ENCODE assay signal across 27 mouse cellular contexts in the genomic region with DNA sequence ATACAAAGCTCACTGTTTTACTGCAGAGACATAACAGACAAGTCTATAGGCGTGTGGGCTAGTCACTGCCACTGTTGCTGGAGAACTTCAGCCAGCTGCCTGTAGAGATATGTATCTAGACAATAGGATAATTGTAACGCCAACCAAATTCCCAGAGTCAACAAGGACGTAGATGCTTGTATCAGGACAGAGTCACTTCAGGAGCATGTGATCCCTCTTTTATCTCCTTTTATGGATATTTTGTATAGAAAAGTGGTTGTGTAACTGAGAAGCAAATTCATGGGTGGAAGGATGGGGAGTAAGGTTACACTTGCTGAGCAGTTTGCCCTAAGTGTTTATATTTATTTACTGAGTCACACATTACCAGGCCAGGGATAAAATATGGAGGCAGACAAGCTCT. TPM values are rescaled to one million over a fixed set of nuclear protein-coding genes. Genes with fewer than 3 reads are reported as not detected.
DNase-seq lines count a peak whose midpoint lies in the region; ATAC-seq and TF ChIP-seq lines count a peak whose summit lies in the region.
"Had no signal": no experiment of that assay in that cellular context is flagged by ENCODE, and none has a peak within 500 bp of the region (broad histone marks: within the 10 kb centered on the region; RNA-seq: fewer than 3 reads in every experiment).

No protein-coding gene starts in this region.

- no peaks in the 10 kb centered on the region for H3K36me3 ChIP-seq in intestine, embryonic 16.5 days (ENCODE audit: control insufficient read depth, insufficient read depth, low read length)
- peaks cover 3% of the 10 kb centered on the region; the same call in 1 of the 2 replicates for H3K36me3 ChIP-seq in intestine, postnatal 0 days (ENCODE audit: control insufficient read depth, insufficient read depth)
- no peaks in the 10 kb centered on the region for H3K36me3 ChIP-seq in forebrain, embryonic 14.5 days (ENCODE audit: control insufficient read depth, insufficient read depth, low read length)
- H3K36me3 ChIP-seq in hindbrain, embryonic 16.5 days (ENCODE audit: control insufficient read depth, insufficient read depth, low read length), result no peaks in the 10 kb centered on the region
- H3K36me3 ChIP-seq: embryonic facial prominence, embryonic 10.5 days; embryonic facial prominence, embryonic 12.5 days; forebrain, embryonic 10.5 days; forebrain, embryonic 12.5 days; forebrain, embryonic 15.5 days; G1E had no signal

- ATAC-seq in intestine, embryonic 16.5 days, result no peak
- ATAC-seq in intestine, postnatal 0 days, result no peak
- no peak for ATAC-seq in forebrain, embryonic 14.5 days
- ATAC-seq in hindbrain, embryonic 16.5 days, result no peak
- ATAC-seq: activated CD4-positive, CD25-positive, alpha-beta regulatory T cell, adult 4 months; CD4-positive, CD25-positive, alpha-beta regulatory T cell, adult 4 months; forebrain, embryonic 15.5 days; forebrain, postnatal 0 days; Patski had no signal

- H3K27me3 ChIP-seq in intestine, embryonic 16.5 days (replicated peaks; ENCODE audit: control insufficient read depth, insufficient read depth, low read length), result no peaks in the 10 kb centered on the region
- H3K27me3 ChIP-seq in intestine, postnatal 0 days (replicated peaks; ENCODE audit: control insufficient read depth, insufficient read depth, low read length), result no peaks in the 10 kb centered on the region
- H3K27me3 ChIP-seq in forebrain, embryonic 14.5 days (replicated peaks; ENCODE audit: control insufficient read depth, insufficient read depth, low read length), result no peaks in the 10 kb centered on the region
- no peaks in the 10 kb centered on the region for H3K27me3 ChIP-seq in hindbrain, embryonic 16.5 days (replicated peaks; ENCODE audit: control insufficient read depth, insufficient read depth, low read length)
- H3K27me3 ChIP-seq: CH12.LX; embryonic facial prominence, embryonic 12.5 days; forebrain, embryonic 12.5 days; forebrain, embryonic 15.5 days; Patski had no signal

- peak overlapping the region; percentile 31; the same call in 1 of the 2 replicates for H3K27ac ChIP-seq in intestine, embryonic 16.5 days (ENCODE audit: low read length)
- H3K27ac ChIP-seq in intestine, postnatal 0 days (ENCODE audit: low read depth, low read length), result no peak overlapping the region
- peak overlapping the region; percentile 94 for H3K27ac ChIP-seq in embryonic fibroblast, embryonic 13.5 days (ENCODE audit: insufficient read depth, low read length)
- no peak overlapping the region for H3K27ac ChIP-seq in forebrain, embryonic 14.5 days (ENCODE audit: low read depth, low read length)
- H3K27ac ChIP-seq in hindbrain, embryonic 16.5 days (ENCODE audit: low read depth, low read length), result no peak overlapping the region
- H3K27ac ChIP-seq: embryonic facial prominence, embryonic 10.5 days; embryonic facial prominence, embryonic 12.5 days; forebrain, embryonic 10.5 days; forebrain, embryonic 12.5 days; forebrain, embryonic 15.5 days had no signal

- no peak for TF ChIP-seq CTCF in intestine, postnatal 0 days (IDR thresholded peaks at IDR 0.05; ENCODE audit: low read depth)
- TF ChIP-seq CTCF in embryonic fibroblast, embryonic 13.5 days (IDR thresholded peaks at IDR 0.05; ENCODE audit: borderline replicate concordance, insufficient read depth, low read length), result no peak

- TF ChIP-seq POLR2A in embryonic fibroblast, embryonic 13.5 days (IDR thresholded peaks at IDR 0.05; ENCODE audit: low read depth, low read length), result no peak

- no peaks in the 10 kb centered on the region for H3K9me3 ChIP-seq in intestine, embryonic 16.5 days (ENCODE audit: control insufficient read depth, low read length)
- H3K9me3 ChIP-seq in intestine, postnatal 0 days (ENCODE audit: control insufficient read depth), result no peaks in the 10 kb centered on the region
- no peaks in the 10 kb centered on the region for H3K9me3 ChIP-seq in forebrain, embryonic 14.5 days (replicated peaks; ENCODE audit: control insufficient read depth, low read length)
- no peaks in the 10 kb centered on the region for H3K9me3 ChIP-seq in hindbrain, embryonic 16.5 days (ENCODE audit: control insufficient read depth, low read length)
- H3K9me3 ChIP-seq: embryonic facial prominence, embryonic 10.5 days; embryonic facial prominence, embryonic 12.5 days; forebrain, embryonic 10.5 days; forebrain, embryonic 12.5 days; forebrain, embryonic 15.5 days; G1E had no signal

- H3K9ac ChIP-seq in intestine, embryonic 16.5 days (ENCODE audit: low read depth, low read length), result no peak overlapping the region
- no peak overlapping the region for H3K9ac ChIP-seq in intestine, postnatal 0 days (ENCODE audit: low read depth, low read length)
- H3K9ac ChIP-seq in forebrain, embryonic 14.5 days (ENCODE audit: low read length), result no peak overlapping the region
- H3K9ac ChIP-seq in hindbrain, embryonic 16.5 days (ENCODE audit: low read depth, low read length), result no peak overlapping the region
- H3K9ac ChIP-seq: embryonic facial prominence, embryonic 12.5 days; forebrain, embryonic 12.5 days; forebrain, embryonic 15.5 days; forebrain, postnatal 0 days had no signal

- WGBS in intestine, embryonic 16.5 days, result 45% methylated on average over 3 of the region's 3 CpGs
- WGBS in intestine, postnatal 0 days, result 32% methylated on average over 3 of the region's 3 CpGs
- 74% methylated on average over 3 of the region's 3 CpGs for WGBS in forebrain, embryonic 14.5 days
- 71% methylated on average over 3 of the region's 3 CpGs for WGBS in hindbrain, embryonic 16.5 days

- DNase-seq in MN1 (ENCODE audit: low spot score), result peak; percentile 52
- no peak for DNase-seq in testis, postnatal 10 days (ENCODE audit: low spot score)
- no peak for DNase-seq in forebrain, embryonic 14.5 days (ENCODE audit: low spot score)
- DNase-seq: adrenal gland, adult 8-10 months; adrenal gland, postnatal 14 days; adrenal gland, postnatal 36 days; cerebellum, adult 11-12 months; cerebellum, adult 2 months; cerebellum, adult 9-10 months; cerebellum, postnatal 10 days; cerebellum, postnatal 25 days; forebrain, postnatal 0 days had no signal

- H3K4me1 ChIP-seq in intestine, embryonic 16.5 days (ENCODE audit: control insufficient read depth, insufficient read depth, low read length), result peaks cover 38% of the 10 kb centered on the region
- 0 out of 2 replicates have a peak, but pooled peaks cover 8% of the 10 kb centered on the region for H3K4me1 ChIP-seq in intestine, postnatal 0 days (replicated peaks; ENCODE audit: control insufficient read depth, insufficient read depth, low read length)
- peaks cover 18% of the 10 kb centered on the region for H3K4me1 ChIP-seq in embryonic fibroblast, embryonic 13.5 days (ENCODE audit: control insufficient read depth, insufficient read depth, low read length)
- H3K4me1 ChIP-seq in forebrain, embryonic 14.5 days (ENCODE audit: control insufficient read depth, insufficient read depth, low read length), result peaks cover 5% of the 10 kb centered on the region; the same call in 1 of the 2 replicates
- peaks cover 2% of the 10 kb centered on the region; the same call in 1 of the 2 replicates for H3K4me1 ChIP-seq in hindbrain, embryonic 16.5 days (ENCODE audit: control insufficient read depth, insufficient read depth, low read depth, low read length)

- H3K4me2 ChIP-seq in intestine, embryonic 16.5 days (ENCODE audit: low read depth, low read length), result no peak overlapping the region
- no peak overlapping the region for H3K4me2 ChIP-seq in intestine, postnatal 0 days (replicated peaks; ENCODE audit: low read depth)
- H3K4me2 ChIP-seq in forebrain, embryonic 14.5 days (ENCODE audit: low read length), result no peak overlapping the region
- H3K4me2 ChIP-seq in hindbrain, embryonic 16.5 days (ENCODE audit: low read length), result no peak overlapping the region
- H3K4me2 ChIP-seq: embryonic facial prominence, embryonic 12.5 days; forebrain, embryonic 12.5 days; forebrain, embryonic 15.5 days had no signal

- H3K4me3 ChIP-seq in intestine, embryonic 16.5 days (ENCODE audit: low read length), result no peak overlapping the region
- H3K4me3 ChIP-seq in intestine, postnatal 0 days (ENCODE audit: low read depth, low read length), result no peak overlapping the region
- no peak overlapping the region for H3K4me3 ChIP-seq in embryonic fibroblast, embryonic 13.5 days (ENCODE audit: insufficient read depth, low read length)
- no peak overlapping the region for H3K4me3 ChIP-seq in forebrain, embryonic 14.5 days (ENCODE audit: low read depth, low read length)
- H3K4me3 ChIP-seq in hindbrain, embryonic 16.5 days (ENCODE audit: low read length), result no peak overlapping the region
- H3K4me3 ChIP-seq: embryonic facial prominence, embryonic 10.5 days; embryonic facial prominence, embryonic 12.5 days; erythroblast, embryonic 14.5 days; forebrain, embryonic 10.5 days; forebrain, embryonic 12.5 days; forebrain, embryonic 15.5 days had no signal

RNA-seq across cellular contexts. Expression of a gene that starts 25.0 kb away (rescaled TPM):
- 105 and 112 TPM in 2 replicates for polyA plus RNA-seq in intestine, embryonic 16.5 days (2015; fragmentation: Nextera tagmentation; extraction: Ambion mirVana)
- 64.3 and 78.9 TPM in 2 replicates for polyA plus RNA-seq in intestine, postnatal 0 days (2015; fragmentation: Nextera tagmentation; extraction: Ambion mirVana)
- 172 and 199 TPM in 2 replicates for polyA plus RNA-seq in embryonic fibroblast, embryonic 13.5 days (2011; ENCODE audit: insufficient read length, low read depth, missing spikeins)
- 27.0 and 32.1 TPM in 2 replicates for polyA plus RNA-seq in forebrain, embryonic 14.5 days (2014; fragmentation: Nextera tagmentation; extraction: Ambion mirVana)
- 12.9 and 15.3 TPM in 2 replicates for polyA plus RNA-seq in hindbrain, embryonic 16.5 days (2015; fragmentation: Nextera tagmentation; extraction: Ambion mirVana)

Comparison
In these comparisons a context has a peak if more than half of its experiments do, and no peak if none do; other contexts are left out.
1. H3K27ac ChIP-seq: peak in intestine, embryonic 16.5 days (single experiment) and embryonic fibroblast, embryonic 13.5 days (single experiment); none in intestine, postnatal 0 days (single experiment), forebrain, embryonic 14.5 days (single experiment) and hindbrain, embryonic 16.5 days (single experiment).